Mouse (Mus musculus): ENCODE measurements around the gene Tram2.

The Tram2 gene

GRCm38 (mm10) chr1:21067536-21068221 is 11.3 kb downstream of the Tram2 start:
- no peak for DNase-seq (ENCODE audit: low spot score)

DNA sequence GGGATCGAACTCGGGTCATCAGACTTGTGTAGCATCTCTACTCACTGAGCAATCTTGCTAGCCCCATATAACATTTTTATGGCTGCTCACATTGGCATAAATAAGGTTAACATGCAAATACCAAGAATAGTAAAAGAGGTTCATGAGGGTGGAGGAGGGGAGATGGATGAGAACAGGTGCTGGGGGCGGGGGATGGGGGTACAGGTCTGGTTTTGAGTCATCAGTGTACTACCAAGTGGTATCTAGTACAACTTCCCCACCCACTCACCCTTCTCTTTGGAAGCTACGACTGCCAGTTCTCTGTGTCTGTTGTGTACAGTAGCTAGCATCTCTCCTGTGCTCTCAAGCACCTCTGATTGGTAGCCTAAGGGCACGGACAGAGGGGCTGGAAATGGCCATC is 14.9 kb downstream of the Tram2 start:
- no peak for DNase-seq (ENCODE audit: low spot score)

DNA sequence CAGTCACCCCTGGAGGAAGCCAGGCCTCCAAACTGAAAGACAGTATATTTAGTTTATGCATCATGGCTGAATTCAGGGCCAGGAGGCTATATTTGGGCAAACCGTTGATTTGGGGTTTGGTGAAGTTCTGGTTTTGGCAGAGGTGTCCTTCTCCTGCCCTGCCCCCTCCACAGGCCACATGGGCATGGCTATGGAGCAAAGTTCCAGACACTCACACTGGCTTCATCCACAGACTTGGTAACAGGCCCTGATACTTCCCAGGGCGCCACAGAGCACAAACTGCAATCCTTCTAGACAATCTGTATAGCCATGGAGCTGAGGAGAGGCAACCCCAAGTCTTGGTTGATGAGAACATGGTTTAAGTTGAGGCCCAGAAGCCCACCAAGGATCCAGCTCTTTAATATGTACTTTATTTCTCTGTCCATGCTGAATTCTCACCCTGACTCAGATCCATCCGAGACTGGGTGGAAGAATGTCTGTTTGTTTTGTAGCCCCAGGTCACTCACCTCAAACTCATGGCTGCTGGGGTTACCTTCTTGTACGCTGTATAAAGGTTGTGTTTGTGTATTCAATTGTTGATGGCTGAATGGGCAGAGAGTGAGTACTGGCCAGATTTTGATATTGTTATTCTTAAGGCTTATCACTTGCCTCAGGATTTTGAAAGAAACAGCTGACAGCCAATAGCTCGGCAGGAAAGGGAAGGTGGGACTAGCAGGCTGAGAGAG is 19.5 kb downstream of the Tram2 start:
- no peak for DNase-seq (ENCODE audit: low spot score)

GRCm38 (mm10) chr1:21053009-21053408 is 26.0 kb downstream of the Tram2 start:
- DNase-seq (ENCODE audit: low spot score) = no peak

DNA sequence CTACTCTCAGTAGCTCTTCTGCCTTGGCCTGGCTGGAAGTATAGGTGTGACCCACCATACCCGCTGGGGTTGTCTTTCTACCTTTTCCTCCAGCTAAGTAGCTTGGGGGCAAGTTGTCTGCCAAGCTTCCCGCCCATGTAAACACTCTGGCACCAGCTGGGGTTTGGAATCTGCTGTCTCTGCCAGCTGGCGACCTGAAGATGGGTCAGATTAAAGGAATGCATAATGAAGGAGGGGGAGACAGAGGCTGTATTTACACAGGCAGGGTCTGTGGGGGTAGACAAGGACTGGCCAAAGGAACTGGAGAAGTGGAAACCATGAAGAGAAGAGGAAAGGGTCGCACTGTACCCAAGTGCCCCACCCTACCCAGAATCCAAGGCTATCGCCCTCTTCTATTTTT is 26.4 kb downstream of the Tram2 start:
- no peak for DNase-seq (ENCODE audit: low spot score)

- DNase-seq (ENCODE audit: low spot score) = no peak
Observed at GRCm38 (mm10) chr1:21052132-21052545, 26.9 kb downstream of the Tram2 start.

DNA sequence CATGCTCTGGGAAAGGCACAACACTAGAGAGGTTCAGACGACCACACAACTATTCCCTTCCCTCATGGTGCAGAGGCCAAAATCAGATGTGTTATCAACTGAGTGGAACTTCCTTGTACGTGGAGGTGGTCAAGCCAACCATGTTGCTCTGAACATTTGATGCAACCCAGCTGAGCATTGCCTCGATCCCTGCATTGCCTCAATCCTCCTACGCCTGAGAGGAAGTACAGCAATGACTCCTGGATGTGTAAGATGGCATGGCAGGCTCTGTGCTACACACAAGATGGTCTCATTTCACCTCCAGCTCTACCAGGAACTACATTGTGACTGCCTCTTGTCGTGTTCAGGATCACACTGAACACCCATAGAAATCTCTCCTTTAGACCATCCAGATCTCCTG is 30.0 kb downstream of the Tram2 start:
- DNase-seq (ENCODE audit: low spot score) = no peak

GRCm38 (mm10) chr1:21048402-21048801 is 30.6 kb downstream of the Tram2 start:
- DNase-seq (ENCODE audit: low spot score) = no peak

DNA sequence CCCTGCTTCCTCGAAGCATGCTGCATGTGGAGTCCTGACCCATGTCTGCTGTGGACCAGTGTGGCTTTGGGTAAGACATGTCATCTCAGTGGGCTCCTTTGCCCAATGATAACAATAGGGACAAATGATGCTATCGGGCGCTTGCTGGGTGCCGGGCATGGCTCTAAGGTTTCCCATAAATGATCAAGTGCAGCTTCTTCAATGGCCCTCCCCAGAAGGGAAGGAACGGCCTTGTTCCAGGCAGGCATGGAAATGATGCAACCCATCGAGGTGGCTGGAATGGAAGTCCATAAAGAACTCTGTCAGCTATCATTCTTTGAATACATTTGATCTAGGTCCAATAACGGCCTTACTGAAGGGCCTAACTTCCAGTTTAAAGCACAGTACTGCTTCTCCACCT is 36.6 kb downstream of the Tram2 start:
- DNase-seq (ENCODE audit: low spot score) = no peak

DNA sequence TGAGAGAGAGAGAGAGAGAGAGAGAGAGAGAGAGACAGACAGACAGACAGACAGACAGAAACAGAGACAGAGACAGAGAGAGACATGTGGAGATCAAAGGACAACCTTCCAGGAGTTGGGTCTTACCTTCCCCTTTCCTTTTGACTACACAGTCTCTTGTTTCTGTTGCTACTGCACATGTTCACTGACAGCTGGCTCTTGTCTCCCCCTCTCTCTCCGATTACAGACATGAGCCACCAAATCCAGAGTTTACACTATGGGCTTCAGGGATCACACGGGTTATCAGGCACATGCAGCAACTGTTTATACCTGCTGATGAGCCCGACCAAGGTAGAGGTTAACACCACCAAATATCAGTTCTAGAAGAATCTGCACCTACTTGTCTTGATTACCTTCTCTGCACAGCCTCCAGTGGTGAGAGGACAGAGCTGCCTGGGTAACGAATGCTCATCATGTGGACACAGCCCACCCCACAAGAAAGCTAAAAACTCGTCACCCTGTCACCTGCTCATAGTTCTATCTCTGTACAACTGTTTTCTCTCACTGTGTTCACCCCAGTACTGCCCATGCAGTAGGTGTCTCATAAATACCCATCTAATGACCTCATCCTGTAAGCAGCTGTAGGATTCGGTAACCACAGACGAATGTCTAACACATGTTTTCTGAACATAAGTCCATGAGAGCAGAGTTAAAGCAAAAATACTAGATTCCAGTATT is 38.3 kb downstream of the Tram2 start:
- no peak for DNase-seq (ENCODE audit: low spot score)

GRCm38 (mm10) chr1:21040173-21040572 is 38.9 kb downstream of the Tram2 start:
- no peak for DNase-seq (ENCODE audit: low spot score)

GRCm38 (mm10) chr1:21039564-21039963 is 39.5 kb downstream of the Tram2 start:
- DNase-seq (ENCODE audit: low spot score) = no peak

GRCm38 (mm10) chr1:21037881-21038601 is 41.0 kb downstream of the Tram2 start:
- no peak for DNase-seq (ENCODE audit: low spot score)

DNA sequence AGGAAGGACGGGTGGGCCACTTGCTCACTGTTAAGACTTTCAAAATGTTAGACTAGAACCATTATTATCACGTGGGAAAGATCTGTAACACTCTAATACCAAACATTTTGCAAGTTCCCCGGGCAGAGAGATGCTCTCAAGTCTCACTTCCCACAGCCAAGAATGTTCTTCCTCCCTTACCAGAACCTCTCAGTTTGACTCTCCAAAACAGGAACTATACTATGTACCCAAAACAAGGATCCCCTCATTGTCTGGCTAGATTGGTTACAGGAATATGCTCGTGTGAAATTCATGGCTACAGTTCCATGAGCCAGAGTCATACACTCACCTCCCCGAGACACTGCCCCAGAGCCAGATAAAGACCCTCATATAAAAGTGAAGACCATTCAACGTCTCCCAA is 43.2 kb downstream of the Tram2 start:
- DNase-seq (ENCODE audit: low spot score) = no peak

DNA sequence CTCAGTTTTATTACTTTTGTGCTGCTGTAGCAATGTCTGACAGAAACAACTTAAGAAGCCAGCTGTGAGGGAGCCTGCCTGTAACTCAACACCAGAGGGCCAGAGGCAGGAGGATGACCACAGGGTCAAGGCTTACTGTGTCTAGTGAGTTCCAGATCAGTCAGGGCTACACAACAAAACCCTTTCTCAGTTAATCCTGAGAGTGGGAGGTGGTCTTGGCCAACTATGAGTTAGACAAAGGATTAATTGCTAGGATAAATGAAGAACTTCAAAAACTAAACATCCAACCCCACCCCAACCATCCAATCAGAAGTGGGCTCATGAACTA is 45.3 kb downstream of the Tram2 start:
- no peak for DNase-seq (ENCODE audit: low spot score)

DNA sequence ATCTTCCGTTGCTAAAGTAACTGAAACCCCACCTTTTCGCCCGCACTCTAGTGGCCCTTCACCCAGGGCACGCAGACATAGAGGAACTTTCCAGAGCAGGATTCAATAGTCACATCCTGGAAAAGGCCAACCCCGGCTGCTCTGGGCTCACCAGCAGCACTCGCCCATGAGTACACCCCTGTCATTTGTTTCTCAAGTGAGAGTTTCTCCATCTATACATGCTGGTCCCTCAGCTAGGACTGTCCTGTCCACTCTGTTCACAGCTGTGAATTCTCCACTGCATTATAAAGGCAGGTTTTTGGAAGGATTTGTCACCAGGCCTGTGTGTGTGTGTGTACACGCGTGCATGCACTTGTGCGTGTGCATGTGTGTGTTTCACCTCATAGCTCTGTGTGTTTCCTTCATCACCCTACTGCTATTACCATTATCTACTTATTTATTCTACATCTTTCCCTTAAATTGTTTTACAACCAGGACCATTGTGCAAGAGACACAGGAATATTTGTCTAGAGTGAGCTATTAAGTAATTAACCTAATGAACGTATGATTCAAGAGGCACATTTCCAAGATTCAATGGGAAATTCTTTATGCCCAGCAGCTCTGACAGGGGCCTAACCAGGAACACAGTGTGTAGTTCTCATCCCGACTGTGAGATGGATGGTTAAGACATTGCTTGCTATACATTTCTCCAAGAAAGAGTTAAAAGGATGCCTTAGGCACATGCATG is 45.8 kb downstream of the Tram2 start:
- DNase-seq (ENCODE audit: low spot score) = no peak

GRCm38 (mm10) chr1:21031650-21032049 is 47.4 kb downstream of the Tram2 start:
- no peak for DNase-seq (ENCODE audit: low spot score)

- no peak for DNase-seq (ENCODE audit: low spot score)
Observed at GRCm38 (mm10) chr1:21029000-21029399, 50.0 kb downstream of the Tram2 start.

DNA sequence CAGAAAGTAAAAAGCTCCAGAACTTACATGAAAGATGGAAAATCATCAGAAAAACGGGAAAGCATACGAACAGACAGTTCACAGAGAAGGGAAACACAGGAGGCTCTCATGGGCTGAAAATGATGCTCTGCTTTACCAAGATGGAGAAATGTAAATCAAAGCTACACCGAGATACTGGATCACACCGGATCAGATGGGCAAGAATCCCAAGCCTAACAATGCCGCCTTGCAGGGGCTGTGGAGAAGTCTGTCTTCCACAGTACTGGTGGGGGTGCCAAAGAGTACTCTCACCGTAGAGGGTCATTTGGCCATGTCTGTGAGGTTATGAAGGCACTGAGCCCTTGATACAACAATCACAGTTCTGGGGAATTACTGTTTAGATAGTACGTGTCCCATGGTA is 52.5 kb downstream of the Tram2 start:
- no peak for DNase-seq (ENCODE audit: low spot score)

GRCm38 (mm10) chr1:21025203-21025602 is 53.8 kb downstream of the Tram2 start:
- DNase-seq (ENCODE audit: low spot score) = no peak

- DNase-seq (ENCODE audit: low spot score) = no peak
Observed at GRCm38 (mm10) chr1:21023101-21023500, 55.9 kb downstream of the Tram2 start.

GRCm38 (mm10) chr1:21014463-21014862 is 64.6 kb downstream of the Tram2 start:
- peak; percentile 22 for DNase-seq (ENCODE audit: low spot score)

Measured in ovary, postnatal 14 days (tissue).